Mouse (Mus musculus) spleen, postnatal 4 days (tissue): Measurements from ENCODE around the gene Pgpep1l.

Experiments used
- DNase-seq, 2 experiments: peaks; one replicate each; pipeline ENCODE4 v3.0.0; 2022; ENCODE audit warnings: low spot score in 2 of 2

Pgpep1l gene

DNA sequence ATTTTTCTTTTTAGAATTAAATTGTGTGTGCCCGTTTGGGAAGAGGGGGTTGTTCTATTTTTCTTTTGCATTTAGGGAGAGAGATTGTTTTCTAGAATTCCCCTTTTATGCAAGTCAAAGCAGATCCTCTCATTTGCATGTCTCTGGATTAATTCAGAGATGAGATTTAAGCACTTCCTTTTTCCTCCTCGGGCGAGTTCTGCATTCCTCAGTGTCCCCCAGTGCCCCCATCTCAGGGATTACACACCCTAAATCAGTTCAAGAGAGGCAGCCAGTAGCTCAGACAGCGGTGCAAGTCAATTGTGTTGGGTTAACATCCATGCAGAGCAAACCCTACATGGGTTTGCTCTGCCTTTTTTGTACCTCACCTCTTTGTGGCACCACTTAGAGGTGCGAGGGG lies 50.2 kb downstream of the Pgpep1l start:
- no peak for DNase-seq

DNA sequence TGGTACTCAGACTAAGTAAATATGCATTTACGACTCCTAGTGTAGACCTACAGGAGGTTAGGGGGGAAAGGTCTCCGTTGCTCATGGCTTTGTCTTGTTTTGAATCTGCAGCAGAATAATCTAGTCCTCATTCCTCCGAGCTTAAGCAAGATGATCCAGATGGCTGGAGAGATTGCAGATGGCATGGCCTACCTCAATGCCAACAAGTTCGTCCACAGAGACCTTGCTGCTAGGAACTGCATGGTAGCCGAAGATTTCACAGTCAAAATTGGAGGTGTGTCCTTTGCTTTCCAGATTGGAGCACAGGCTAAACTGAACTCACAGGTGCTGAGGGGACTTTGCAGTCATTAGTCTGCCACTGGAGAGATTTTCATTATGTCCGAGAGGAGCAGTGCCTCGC lies 52.1 kb downstream of the Pgpep1l start:
- DNase-seq, result no peak

DNA sequence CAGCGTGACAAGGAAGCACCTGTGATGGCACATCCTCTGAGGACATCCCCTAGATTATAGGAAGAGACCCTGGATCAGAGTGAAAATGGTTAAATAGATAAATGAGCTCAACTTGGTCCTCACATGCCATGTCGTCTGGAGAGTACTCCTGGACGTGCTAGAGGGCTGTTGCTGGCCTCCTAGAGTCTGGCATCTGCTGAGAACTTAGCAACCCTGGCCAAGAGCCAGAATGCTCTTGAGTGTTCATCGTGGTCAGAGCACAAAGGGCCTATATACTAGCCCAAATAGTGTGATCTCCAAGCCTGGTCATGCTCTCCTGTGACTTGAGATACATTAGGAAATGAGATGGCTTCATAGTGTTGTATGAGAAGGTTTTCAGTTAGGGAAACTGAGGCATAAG lies 53.6 kb downstream of the Pgpep1l start:
- no peak for DNase-seq

DNA sequence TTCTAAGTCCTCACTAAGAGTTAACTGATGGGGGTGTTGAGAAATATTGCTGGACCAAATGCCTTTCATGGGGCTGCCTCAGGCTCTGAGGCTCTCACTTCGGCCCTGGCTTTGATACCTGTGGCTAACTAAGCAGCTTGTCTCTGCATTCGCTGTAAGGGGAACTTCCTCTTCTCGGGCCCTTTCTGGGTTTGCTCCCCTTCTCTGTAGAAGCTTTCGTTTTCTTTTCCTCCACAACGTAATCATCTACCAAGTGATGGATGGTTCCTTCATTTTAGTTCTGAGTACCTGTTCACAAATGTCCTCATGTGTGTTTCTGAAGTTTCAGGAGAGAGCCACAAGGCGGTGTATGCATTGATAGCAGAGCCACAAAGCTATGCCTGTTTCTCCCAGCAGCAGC lies 55.0 kb downstream of the Pgpep1l start:
- DNase-seq, result no peak

DNA sequence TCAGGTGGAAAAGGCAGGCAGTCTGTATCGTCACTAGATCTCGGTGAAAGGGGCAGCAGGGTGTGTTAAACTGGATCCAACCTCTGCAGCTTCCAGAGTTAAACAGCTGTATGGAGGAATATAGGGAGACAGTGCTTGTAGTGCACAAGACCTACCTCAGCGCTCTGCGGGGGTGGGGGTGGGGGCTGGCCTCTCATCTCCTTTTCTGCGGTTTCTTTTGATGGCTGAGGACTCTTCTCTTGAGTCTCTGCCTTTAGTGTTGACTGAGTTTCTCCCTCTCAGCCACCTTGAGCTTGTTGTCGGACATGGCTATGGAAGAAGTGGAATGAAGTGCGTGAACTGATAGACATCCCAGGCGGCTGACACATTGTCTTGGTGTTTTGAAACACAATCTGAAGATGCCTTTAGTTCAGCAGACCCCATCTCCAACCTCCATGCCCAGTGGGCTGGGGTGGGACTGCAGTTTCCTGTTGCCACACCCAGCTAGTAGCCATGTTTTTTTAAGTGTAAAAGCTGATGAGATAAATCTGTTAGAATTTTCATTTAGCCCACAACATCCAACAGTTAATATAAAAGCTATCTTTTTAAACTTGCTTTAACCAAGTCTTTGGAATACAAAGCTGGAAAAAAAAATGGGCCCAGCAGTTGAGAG lies 58.1 kb downstream of the Pgpep1l start:
- DNase-seq, result no peak

DNA sequence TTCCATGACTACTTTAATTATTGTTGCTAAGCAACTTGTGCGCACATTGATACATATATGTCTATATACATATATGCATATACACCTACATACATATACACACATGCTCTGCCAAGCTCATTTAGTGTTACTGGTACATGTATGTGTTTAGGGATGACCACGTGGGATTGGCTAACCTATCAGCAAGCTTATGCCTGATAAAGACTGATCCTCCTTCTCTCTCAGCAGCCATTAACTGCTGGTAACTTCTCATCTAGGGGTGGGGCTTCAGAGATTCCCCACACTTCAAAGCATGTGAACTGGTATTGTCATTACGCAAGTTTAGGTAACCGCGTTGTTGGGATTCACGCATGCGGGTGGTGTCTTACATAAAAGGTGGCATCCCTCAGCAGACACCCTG lies 64.4 kb downstream of the Pgpep1l start:
- DNase-seq, result no peak

DNA sequence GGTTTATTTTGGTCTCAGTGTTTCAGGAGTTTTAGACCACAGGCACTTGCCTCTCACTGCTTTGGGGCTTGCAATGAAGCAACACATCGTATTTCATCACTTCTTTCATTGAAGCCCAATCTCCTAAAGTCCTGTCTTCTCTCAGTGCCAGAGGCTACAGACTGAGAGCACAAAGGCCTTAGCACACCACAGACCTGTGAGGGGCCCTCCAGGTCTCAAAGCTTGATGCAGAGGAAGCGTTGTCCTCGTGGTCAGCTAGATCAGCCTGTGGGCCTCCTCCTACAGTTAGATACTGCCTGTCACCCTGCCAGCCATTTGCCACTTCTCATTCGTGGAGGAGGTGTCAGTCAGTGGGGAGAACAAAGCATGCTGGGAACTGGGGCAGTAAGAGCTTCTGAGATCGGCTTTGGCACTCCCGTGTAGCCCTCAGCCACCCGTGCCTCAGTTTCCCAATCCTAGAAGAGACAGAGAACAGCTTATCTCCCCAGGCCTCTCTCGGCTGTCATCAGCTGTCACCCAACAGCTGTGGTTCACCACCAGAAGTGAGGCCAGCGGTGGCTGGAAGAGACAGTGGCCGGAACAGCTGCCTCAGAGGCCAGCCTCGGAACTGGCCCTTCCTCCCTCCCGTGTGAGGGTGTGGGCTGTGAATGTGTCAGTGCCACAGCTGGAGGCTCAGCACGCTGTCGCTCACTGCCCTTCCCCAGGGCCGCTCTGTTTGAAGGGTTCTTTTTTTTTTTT lies 69.9 kb downstream of the Pgpep1l start:
- DNase-seq, result no peak

DNA sequence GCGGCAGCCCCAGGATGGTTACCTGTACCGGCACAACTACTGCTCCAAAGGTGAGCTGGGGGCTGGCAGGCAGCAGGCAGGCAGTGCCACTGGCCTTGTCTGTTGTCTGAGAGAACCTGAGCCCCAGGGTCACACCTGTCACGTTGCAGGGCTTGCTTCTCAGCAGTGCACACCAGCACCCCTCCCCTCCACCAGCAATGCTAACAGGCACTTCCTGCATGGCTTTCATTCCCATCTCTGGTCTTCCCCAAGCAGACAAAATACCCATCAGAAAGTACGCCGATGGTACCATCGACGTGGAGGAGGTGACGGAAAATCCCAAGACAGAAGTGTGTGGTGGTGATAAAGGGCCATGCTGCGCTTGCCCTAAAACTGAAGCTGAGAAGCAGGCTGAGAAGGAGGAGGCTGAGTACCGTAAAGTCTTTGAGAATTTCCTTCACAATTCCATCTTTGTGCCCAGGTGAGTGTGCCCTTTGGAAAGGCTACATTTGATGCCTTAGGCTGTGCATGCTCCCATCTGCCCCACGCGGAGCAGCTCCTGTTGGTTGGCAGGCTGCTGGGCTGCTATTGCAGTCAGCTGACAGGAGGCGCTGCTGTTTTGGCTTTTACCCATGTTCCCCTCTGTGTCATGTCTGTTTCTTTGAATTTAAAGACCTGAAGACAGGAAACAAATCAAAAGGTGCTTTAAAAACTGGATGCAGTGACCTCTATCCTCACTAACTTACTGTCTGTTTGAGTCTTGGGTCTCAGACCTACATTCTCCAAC lies 74.2 kb downstream of the Pgpep1l start:
- no peak for DNase-seq

DNA sequence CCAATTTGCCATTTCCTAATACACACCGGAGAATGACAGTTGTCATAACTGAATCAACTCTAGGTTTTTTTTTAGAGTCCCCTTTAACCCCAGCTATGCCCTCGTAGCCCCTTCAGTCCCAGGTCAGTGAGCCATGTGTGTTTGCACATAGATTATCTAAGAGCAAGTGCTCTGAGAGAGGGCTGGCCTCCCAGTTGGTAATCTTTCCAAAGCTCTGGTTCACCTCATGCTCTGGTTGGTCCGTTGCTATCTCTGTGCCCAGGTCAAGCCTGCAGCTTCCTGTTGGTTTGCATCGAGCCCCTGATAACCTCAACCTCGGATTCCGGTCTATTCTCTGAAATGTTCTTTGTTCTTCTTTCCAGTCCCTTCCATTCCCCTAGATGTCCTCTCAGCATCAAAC lies 74.8 kb downstream of the Pgpep1l start:
- no peak for DNase-seq
